Mouse (Mus musculus): ENCODE data around the gene Cldn22. TPM values are rescaled to one million over a fixed set of nuclear protein-coding genes. Genes with fewer than 3 reads are reported as not detected.

Gene Cldn22
- polyA plus RNA-seq, 1 experiment, result 0.77 TPM

DNA sequence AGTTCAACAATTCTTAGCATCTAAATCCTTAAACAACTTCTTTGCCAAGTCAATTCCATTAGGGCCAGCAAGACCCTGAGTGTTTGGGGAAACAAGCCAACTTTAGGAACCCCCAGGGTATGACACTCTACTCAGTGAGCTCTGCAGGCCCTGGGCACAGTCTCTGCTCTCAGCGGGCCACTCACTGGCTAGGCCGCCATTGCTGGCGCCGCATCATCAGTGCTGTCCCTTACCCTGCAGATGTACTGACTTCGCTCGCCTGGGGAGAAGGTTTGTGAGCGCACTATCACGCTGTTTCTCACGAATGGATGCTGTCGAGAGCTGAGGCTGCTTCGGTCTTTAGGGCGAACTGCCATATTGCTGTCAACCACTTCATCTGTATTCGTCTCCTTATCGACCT is 22.9 kb downstream of the Cldn22 start:
- 94% methylated on average over 14 of the region's 14 CpGs for WGBS
- no peaks in the 10 kb centered on the region for H3K27me3 ChIP-seq (replicated peaks; ENCODE audit: control insufficient read depth, insufficient read depth, low read length)
- TF ChIP-seq CTCF (conservative IDR thresholded peaks at IDR 0.05; ENCODE audit: insufficient read depth, insufficient read length, low read depth, low read length), result no peak
- no peak for TF ChIP-seq POLR2A (IDR thresholded peaks at IDR 0.05; ENCODE audit: low read depth, low read length)
- no peak overlapping the region for H3K4me3 ChIP-seq (ENCODE audit: insufficient read depth, low read depth, low read length)
- no peak for DNase-seq
- H3K27ac ChIP-seq (ENCODE audit: insufficient read depth, low read depth, low read length), result no peak overlapping the region
- no peaks in the 10 kb centered on the region for H3K4me1 ChIP-seq (ENCODE audit: control insufficient read depth, insufficient read depth, low read length)
- peaks cover 13% of the 10 kb centered on the region for H3K36me3 ChIP-seq (ENCODE audit: control insufficient read depth, insufficient read depth, low read length)

DNA sequence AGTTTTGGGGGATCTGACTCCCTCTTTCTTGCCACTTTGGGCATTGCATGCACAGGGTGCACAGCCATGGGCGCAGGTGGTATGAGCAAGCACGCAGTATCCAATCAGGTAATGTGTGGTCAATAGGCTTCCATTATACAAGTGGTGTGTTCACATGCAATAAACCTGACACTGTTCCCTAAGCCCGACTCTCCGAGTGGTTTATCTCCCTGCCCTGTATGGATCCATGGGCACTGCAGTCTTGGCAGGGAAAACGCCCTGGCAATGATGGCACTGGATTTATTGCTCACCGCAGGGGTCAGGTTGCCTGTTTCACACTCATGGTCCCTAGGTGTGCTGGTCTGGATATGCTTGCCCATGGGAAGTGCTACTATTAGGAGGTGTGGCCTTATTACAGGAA is 23.6 kb downstream of the Cldn22 start:
- TF ChIP-seq POLR2A (IDR thresholded peaks at IDR 0.05; ENCODE audit: low read depth, low read length) (no peak), CTCF (conservative IDR thresholded peaks at IDR 0.05; ENCODE audit: insufficient read depth, insufficient read length, low read depth, low read length) (no peak)
- Histone ChIP-seq H3K4me1 (ENCODE audit: control insufficient read depth, insufficient read depth, low read length) (no peaks in the 10 kb centered on the region), H3K4me3 (ENCODE audit: insufficient read depth, low read depth, low read length) (no peak overlapping the region), H3K27me3 (replicated peaks; ENCODE audit: control insufficient read depth, insufficient read depth, low read length) (no peaks in the 10 kb centered on the region), H3K27ac (ENCODE audit: insufficient read depth, low read depth, low read length) (no peak overlapping the region), H3K36me3 (ENCODE audit: control insufficient read depth, insufficient read depth, low read length) (peaks cover 9% of the 10 kb centered on the region)
- WGBS, result 93% methylated on average over 6 of the region's 6 CpGs
- no peak for DNase-seq

GRCm38 (mm10) chr8:47849842-47850241 is 25.6 kb downstream of the Cldn22 start:
- Histone ChIP-seq H3K4me1 (ENCODE audit: control insufficient read depth, insufficient read depth, low read length) (no peaks in the 10 kb centered on the region), H3K36me3 (ENCODE audit: control insufficient read depth, insufficient read depth, low read length) (peaks cover 9% of the 10 kb centered on the region; the same call in 1 of the 2 replicates), H3K27ac (ENCODE audit: insufficient read depth, low read depth, low read length) (no peak overlapping the region), H3K4me3 (ENCODE audit: insufficient read depth, low read depth, low read length) (no peak overlapping the region), H3K27me3 (replicated peaks; ENCODE audit: control insufficient read depth, insufficient read depth, low read length) (no peaks in the 10 kb centered on the region)
- TF ChIP-seq POLR2A (IDR thresholded peaks at IDR 0.05; ENCODE audit: low read depth, low read length), result no peak
- peak; percentile 36; the same call in 1 of the 2 replicates for TF ChIP-seq CTCF (conservative IDR thresholded peaks at IDR 0.05; ENCODE audit: insufficient read depth, insufficient read length, low read depth, low read length)
- WGBS, result 83% methylated on average over 8 of the region's 8 CpGs
- no peak for DNase-seq

DNA sequence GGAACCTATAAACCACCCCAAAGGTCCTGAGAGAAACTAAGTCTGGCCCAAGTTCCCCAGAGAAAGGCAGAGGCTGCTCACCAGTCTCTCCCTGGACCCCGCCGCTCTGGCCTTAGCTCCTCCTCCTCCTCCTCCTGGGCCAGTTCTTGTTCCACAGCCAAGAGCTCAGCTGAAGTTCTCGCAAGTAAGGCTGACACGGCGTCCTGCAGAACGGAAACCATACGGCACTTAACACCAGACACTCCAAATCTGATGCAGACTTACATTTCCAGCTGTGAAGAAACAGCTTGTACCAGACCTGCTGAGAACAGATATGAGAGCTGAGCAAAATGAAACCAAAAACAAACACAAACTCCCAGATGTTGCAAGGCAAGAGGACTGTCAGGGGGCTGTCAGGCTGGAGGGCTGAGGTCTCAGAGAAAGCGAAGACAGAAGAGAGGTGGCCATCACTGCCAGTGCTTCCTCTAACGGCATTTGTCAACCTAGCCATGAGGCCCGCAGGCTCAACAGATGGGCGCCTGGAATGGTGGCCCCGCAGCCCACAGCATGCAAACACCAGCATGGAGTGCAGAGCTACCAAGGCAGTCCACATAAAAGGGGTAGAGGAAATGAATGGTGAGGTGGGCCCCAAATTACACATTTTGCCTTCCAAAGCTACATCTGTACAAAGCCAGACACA is 27.7 kb downstream of the Cldn22 start:
- DNase-seq, result peak; percentile 42
- TF ChIP-seq CTCF (conservative IDR thresholded peaks at IDR 0.05; ENCODE audit: insufficient read depth, insufficient read length, low read depth, low read length) (no peak), POLR2A (IDR thresholded peaks at IDR 0.05; ENCODE audit: low read depth, low read length) (no peak)
- Histone ChIP-seq H3K36me3 (ENCODE audit: control insufficient read depth, insufficient read depth, low read length) (peaks cover 13% of the 10 kb centered on the region; the same call in 1 of the 2 replicates), H3K4me1 (ENCODE audit: control insufficient read depth, insufficient read depth, low read length) (no peaks in the 10 kb centered on the region), H3K4me3 (ENCODE audit: insufficient read depth, low read depth, low read length) (no peak overlapping the region), H3K27ac (ENCODE audit: insufficient read depth, low read depth, low read length) (no peak overlapping the region), H3K27me3 (replicated peaks; ENCODE audit: control insufficient read depth, insufficient read depth, low read length) (no peaks in the 10 kb centered on the region)
- WGBS, result 53% methylated on average over 12 of the region's 12 CpGs

- no peak for TF ChIP-seq POLR2A (IDR thresholded peaks at IDR 0.05; ENCODE audit: low read depth, low read length)
- TF ChIP-seq CTCF (conservative IDR thresholded peaks at IDR 0.05; ENCODE audit: insufficient read depth, insufficient read length, low read depth, low read length), result no peak
- peaks cover 11% of the 10 kb centered on the region; the same call in 1 of the 2 replicates for H3K36me3 ChIP-seq (ENCODE audit: control insufficient read depth, insufficient read depth, low read length)
- H3K4me3 ChIP-seq (ENCODE audit: insufficient read depth, low read depth, low read length), result no peak overlapping the region
- no peaks in the 10 kb centered on the region for H3K4me1 ChIP-seq (ENCODE audit: control insufficient read depth, insufficient read depth, low read length)
- DNase-seq, result no peak
- H3K27me3 ChIP-seq (replicated peaks; ENCODE audit: control insufficient read depth, insufficient read depth, low read length), result no peaks in the 10 kb centered on the region
- no peak overlapping the region for H3K27ac ChIP-seq (ENCODE audit: insufficient read depth, low read depth, low read length)
- 73% methylated on average over 5 of the region's 5 CpGs for WGBS
Measured at GRCm38 (mm10) chr8:47852737-47853136, 28.5 kb downstream of the Cldn22 start.

GRCm38 (mm10) chr8:47853356-47853755 is 29.1 kb downstream of the Cldn22 start:
- 87% methylated on average over 5 of the region's 5 CpGs for WGBS
- Histone ChIP-seq H3K4me3 (ENCODE audit: insufficient read depth, low read depth, low read length) (no peak overlapping the region), H3K36me3 (ENCODE audit: control insufficient read depth, insufficient read depth, low read length) (peaks cover 8% of the 10 kb centered on the region; the same call in 1 of the 2 replicates), H3K4me1 (ENCODE audit: control insufficient read depth, insufficient read depth, low read length) (no peaks in the 10 kb centered on the region), H3K27ac (ENCODE audit: insufficient read depth, low read depth, low read length) (no peak overlapping the region), H3K27me3 (replicated peaks; ENCODE audit: control insufficient read depth, insufficient read depth, low read length) (no peaks in the 10 kb centered on the region)
- TF ChIP-seq CTCF (conservative IDR thresholded peaks at IDR 0.05; ENCODE audit: insufficient read depth, insufficient read length, low read depth, low read length) (no peak), POLR2A (IDR thresholded peaks at IDR 0.05; ENCODE audit: low read depth, low read length) (no peak)
- no peak for DNase-seq

- Histone ChIP-seq H3K27ac (ENCODE audit: insufficient read depth, low read depth, low read length) (no peak overlapping the region), H3K4me1 (ENCODE audit: control insufficient read depth, insufficient read depth, low read length) (no peaks in the 10 kb centered on the region), H3K4me3 (ENCODE audit: insufficient read depth, low read depth, low read length) (no peak overlapping the region), H3K36me3 (ENCODE audit: control insufficient read depth, insufficient read depth, low read length) (peaks cover 15% of the 10 kb centered on the region), H3K27me3 (replicated peaks; ENCODE audit: control insufficient read depth, insufficient read depth, low read length) (no peaks in the 10 kb centered on the region)
- WGBS, result 94% methylated on average over 12 of the region's 12 CpGs
- DNase-seq, result no peak
- TF ChIP-seq POLR2A (IDR thresholded peaks at IDR 0.05; ENCODE audit: low read depth, low read length) (no peak), CTCF (conservative IDR thresholded peaks at IDR 0.05; ENCODE audit: insufficient read depth, insufficient read length, low read depth, low read length) (no peak)
Measured at GRCm38 (mm10) chr8:47859259-47859658, 35.0 kb downstream of the Cldn22 start.

All from kidney, adult 2 months (tissue).